Mouse (Mus musculus): Measurements from ENCODE around the gene Coq10b. TPM values are rescaled to one million over a fixed set of nuclear protein-coding genes. Genes with fewer than 3 reads are reported as not detected.
"Not testable (repeated sequence)": the region's sequence is repeated elsewhere in the genome, so short reads cannot be mapped to it uniquely, and the experiment has no call there.

Gene Coq10b
- 10 to 100 TPM; 24.4 to 25.6 TPM for total RNA-seq (2021)

DNA sequence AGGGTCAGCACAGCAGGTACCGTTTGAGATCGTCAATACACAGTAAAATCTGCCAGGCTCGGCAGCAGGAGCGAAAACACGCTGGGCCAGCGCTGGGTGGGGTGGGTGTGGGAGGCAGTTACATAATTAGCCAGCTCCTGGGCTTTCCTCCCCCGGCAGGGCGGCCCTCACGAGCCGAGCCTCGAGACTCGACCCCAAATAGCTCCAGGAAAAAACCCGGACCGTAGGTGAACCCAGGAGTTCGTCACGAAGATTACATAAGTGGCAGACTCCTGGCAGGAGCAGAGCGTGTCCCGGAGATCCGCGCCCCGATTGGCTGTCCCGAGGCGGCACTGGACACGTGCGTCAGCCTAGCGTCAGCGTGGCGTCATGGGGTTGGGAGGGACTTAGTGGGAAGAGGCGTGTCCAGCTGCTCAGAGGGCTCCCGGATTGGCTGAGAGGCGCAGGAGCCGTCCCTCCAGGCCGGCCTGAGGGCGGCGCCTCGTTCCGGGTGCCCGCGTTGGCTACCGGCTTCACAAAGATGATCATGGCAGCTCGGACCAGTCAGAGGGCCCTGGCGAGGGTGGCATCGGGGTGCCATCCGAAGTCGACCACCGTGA is at the start of gene Coq10b:
Gene Coq10b, plus strand, starts transcription at position 416 of the 599 bp plus-strand sequence.
- peak; percentile 98 to 99 for DNase-seq (ENCODE audit: extremely low spot score in 1 of 2, low spot score in 2 of 2)
- intact Hi-C loops (cut with DNase I), result loop anchor here (2.0 kb wide), 2 partner anchors 26 to 78 kb away; partner anchors contain the start of genes Mob4 and Sf3b1

DNA sequence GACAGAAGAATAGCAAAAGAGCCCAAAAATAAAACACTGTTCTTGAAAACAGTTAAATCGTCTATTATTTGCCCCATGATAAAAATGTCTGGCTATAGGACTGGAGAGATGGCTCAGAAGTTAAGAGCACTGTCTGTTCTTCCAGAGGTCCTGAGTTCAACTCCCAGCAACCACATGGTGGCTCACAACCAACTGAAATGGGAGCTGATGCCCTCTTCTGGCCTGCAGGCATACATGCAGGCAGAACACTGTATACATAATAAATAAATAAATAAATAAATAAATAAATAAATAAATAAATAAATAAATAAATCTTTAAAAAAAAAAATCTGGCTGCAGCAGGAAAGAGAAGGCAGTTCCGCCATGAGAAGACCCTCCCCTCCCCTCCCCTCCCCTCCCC is 44.3 kb upstream of the Coq10b start:
- intact Hi-C loops (cut with DNase I); DNase-seq (ENCODE audit: extremely low spot score in 1 of 2, low spot score in 2 of 2): not testable (repeated sequence)

DNA sequence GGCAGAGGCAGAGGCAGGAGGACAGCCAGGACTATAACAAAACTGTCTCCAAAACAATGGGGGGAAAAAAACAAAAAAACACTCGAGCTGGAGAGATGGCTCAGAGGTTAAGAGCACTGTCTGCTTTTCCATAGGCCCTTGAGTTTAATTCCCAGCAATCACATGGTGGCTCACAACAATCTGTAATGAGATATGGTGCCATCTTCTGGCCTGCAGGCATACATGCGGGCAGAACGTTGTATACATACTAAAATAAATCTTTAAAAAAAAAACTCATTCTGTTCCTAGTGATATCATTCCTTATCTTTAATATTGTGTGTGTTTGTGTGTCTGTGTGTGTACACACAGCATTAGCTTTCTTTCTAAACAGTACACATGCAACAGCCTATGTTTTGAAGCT is 40.1 kb upstream of the Coq10b start:
- DNase-seq (ENCODE audit: extremely low spot score in 1 of 2, low spot score in 2 of 2), result no peak
- intact Hi-C loops (cut with DNase I), result loop anchor here (5.0 kb wide), 2 partner anchors 75 to 585 kb away; partner anchors contain the start of genes Hspd1 and Hspe1

- intact Hi-C loops (cut with DNase I), result no loop called here
- no peak for DNase-seq (ENCODE audit: extremely low spot score in 1 of 2, low spot score in 2 of 2)
Measured at GRCm38 (mm10) chr1:55021907-55022306, 30.7 kb upstream of the Coq10b start.

GRCm38 (mm10) chr1:55025656-55026430 is 26.7 kb upstream of the Coq10b start:
- peak in 1 of 2 experiments; percentile 5 for DNase-seq (ENCODE audit: extremely low spot score in 1 of 2, low spot score in 2 of 2)
- intact Hi-C loops (cut with DNase I), result loop anchor here (2.0 kb wide), 1 partner anchor 27 kb away; the partner anchor contains the start of gene Coq10b

GRCm38 (mm10) chr1:55026444-55027252 is 25.9 kb upstream of the Coq10b start:
- intact Hi-C loops (cut with DNase I), result loop anchor here (2.0 kb wide), 1 partner anchor 26 kb away; the partner anchor contains the start of gene Coq10b
- DNase-seq (ENCODE audit: extremely low spot score in 1 of 2, low spot score in 2 of 2), result peak; percentile 13 to 58

DNA sequence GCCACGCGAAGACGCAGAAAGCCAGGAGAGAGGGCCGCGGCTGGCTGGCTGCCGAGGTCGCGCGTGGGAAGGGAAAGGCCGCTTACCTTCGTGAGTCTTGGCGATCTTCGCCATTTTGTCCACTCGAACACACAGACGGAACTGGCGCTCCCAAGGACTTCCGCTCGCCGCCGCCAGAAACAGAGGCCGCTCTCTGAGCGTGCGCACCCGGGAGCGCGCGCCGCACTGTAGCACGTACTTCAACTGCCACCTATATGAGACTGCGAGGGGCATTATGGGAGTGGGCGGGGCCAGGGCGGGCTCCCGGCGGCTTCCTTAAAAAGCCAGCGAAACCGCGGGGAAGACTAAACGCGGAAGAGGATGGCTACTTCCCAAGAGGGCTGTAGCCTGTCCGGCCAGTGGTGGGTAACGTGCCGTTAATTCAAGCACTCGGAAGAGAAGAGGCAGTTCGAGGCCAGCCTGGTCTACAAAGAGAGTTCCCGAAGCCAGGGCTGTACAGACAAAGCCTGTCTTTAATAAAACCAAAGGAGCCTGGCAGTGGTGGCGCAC is 25.2 kb upstream of the Coq10b start, which contains the start of gene Sf3b1:
Gene Sf3b1, minus strand, starts transcription at position 229 of the 549 bp plus-strand sequence.
- intact Hi-C loops (cut with DNase I), result loop anchor here (2.0 kb wide), 1 partner anchor 25 kb away; the partner anchor contains the start of gene Coq10b
- peak; percentile 95 to 97 for DNase-seq (ENCODE audit: extremely low spot score in 1 of 2, low spot score in 2 of 2)

- intact Hi-C loops (cut with DNase I), result loop anchor here (2.0 kb wide), 1 partner anchor 25 kb away; the partner anchor contains the start of gene Coq10b
- no peak for DNase-seq (ENCODE audit: extremely low spot score in 1 of 2, low spot score in 2 of 2)
Measured at GRCm38 (mm10) chr1:55027966-55028365, 24.6 kb upstream of the Coq10b start.

GRCm38 (mm10) chr1:55028512-55029249 is 23.9 kb upstream of the Coq10b start:
- DNase-seq (ENCODE audit: extremely low spot score in 1 of 2, low spot score in 2 of 2), result no peak
- intact Hi-C loops (cut with DNase I), result no loop called here

GRCm38 (mm10) chr1:55029446-55029845 is 23.1 kb upstream of the Coq10b start:
- intact Hi-C loops (cut with DNase I), result no loop called here

GRCm38 (mm10) chr1:55031026-55031779 is 21.4 kb upstream of the Coq10b start:
- intact Hi-C loops (cut with DNase I), result no loop called here
- DNase-seq (ENCODE audit: extremely low spot score in 1 of 2, low spot score in 2 of 2), result no peak

More at GRCm38 (mm10) chr1:55029446-55029845, 23.1 kb upstream of the Coq10b start:
- no peak for DNase-seq (ENCODE audit: extremely low spot score in 1 of 2, low spot score in 2 of 2)

DNA sequence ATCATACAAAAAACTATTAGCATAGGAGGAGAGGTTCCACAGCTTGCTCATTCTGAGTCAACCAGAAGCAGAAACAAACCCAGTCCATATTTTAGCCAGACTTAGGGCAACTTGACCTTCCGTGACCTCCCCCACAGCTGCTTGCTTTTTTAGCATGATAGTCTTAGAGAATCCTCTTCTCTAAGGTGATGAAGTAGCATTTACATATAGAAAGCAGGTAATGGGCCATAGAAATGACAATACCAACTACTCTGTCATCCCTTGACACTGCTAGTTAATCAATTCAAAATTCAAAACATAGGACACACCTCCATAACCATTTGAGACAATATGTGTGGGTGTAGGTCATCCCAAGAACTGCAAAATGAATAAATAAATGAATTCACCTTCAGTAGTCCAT is 12.6 kb upstream of the Coq10b start:
- intact Hi-C loops (cut with DNase I), result no loop called here
- no peak for DNase-seq (ENCODE audit: extremely low spot score in 1 of 2, low spot score in 2 of 2)

GRCm38 (mm10) chr1:55041691-55042090 is 10.9 kb upstream of the Coq10b start:
- DNase-seq (ENCODE audit: extremely low spot score in 1 of 2, low spot score in 2 of 2), result no peak
- intact Hi-C loops (cut with DNase I), result no loop called here

DNA sequence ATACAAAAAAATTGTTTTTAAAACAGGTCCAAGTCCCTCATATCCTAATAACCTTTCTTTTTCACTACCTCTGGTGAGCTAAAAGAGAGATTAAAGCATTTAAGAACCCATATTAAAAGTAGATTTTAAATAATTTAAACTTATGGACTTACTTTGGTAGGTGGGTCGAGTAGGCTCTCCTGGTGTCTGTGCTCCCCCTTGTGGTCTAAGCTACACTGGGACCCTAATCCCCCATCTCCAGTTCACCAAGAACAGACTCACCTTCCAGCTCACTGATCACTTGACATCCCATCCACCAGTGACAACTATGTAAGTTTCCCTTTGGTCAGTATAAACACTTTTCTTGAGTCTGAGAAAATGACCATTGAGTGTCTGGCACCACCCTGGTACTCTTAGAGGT is 10.3 kb upstream of the Coq10b start:
- DNase-seq (ENCODE audit: extremely low spot score in 1 of 2, low spot score in 2 of 2), result no peak
- intact Hi-C loops (cut with DNase I), result no loop called here

DNA sequence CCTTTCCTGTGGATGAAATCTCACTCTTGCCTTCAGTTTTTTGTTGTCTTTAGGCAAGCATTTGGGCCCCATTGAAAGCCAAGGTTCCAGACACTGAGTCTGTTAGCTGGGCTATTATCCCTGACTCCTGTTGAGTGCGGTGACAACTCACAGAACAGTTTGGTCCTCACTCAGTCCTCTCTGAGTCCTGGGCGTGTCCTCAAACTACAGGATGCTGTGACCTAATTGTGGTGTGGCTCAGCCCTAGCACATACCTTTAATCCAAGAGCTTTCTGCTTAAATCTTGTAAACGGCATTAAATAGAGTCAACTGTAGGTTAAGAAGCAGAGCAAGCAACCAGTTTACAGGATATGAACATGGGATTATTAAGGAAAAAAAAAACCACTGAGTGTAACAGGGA is 9.4 kb upstream of the Coq10b start:
- no peak for DNase-seq (ENCODE audit: extremely low spot score in 1 of 2, low spot score in 2 of 2)
- intact Hi-C loops (cut with DNase I), result no loop called here

DNA sequence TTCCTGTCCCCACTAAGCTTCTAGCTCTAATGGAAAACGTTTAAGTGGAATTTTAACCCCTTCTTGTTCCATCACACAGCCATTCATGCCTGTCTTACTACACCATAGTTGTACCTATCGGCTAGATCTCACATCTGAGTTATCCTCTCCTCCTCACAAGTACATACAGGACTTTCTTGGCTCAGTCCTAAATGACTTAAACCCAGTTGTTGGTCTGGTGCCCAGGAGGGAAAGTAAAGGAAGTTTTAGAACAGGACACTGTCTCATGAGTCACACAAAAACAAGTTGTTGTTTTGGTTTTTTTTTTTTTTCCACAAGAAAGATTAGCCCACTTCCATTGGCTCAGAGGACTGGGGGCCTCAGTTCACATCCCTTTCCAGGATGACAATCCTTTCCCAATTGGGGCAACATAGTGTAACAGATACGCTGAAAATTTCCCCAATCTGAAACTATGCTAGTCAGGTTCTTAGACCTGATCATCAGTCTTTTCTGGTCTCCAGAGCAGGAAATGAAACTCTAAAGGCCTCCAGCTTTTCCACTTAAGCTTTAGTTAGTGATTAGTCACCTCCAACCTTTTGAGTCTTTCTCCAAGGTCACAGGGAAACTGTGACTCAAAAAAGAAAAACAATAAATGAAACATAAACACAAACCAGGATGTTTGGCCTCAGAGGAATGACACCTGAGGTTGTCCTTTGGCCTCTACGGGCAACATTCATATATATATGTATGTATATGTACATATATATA is 3.6 kb upstream of the Coq10b start:
- intact Hi-C loops (cut with DNase I), result no loop called here
- DNase-seq (ENCODE audit: extremely low spot score in 1 of 2, low spot score in 2 of 2), result no peak

GRCm38 (mm10) chr1:55051671-55052070 is 899 bp upstream of the Coq10b start:
- DNase-seq (ENCODE audit: extremely low spot score in 1 of 2, low spot score in 2 of 2), result no peak
- intact Hi-C loops (cut with DNase I), result loop anchor here (2.0 kb wide), 2 partner anchors 25 to 79 kb away; partner anchors contain the start of genes Mob4 and Sf3b1
